Mouse (Mus musculus): ENCODE results near the gene Aftph. TPM values are rescaled to one million over a fixed set of nuclear protein-coding genes. Genes with fewer than 3 reads are reported as not detected.

Gene Aftph
- polyA plus RNA-seq, 1 experiment from 2014 or later: 19.9 TPM

GRCm38 (mm10) chr11:20635646-20636045, 105.7 kb downstream of the Aftph start:
- Histone ChIP-seq H3K4me1 (replicated peaks; ENCODE audit: control insufficient read depth, insufficient read depth, low read length) (peaks cover 41% of the 10 kb centered on the region), H3K9me3 (ENCODE audit: control insufficient read depth, low read length) (no peaks in the 10 kb centered on the region), H3K36me3 (ENCODE audit: control insufficient read depth, insufficient read depth, low read length) (no peaks in the 10 kb centered on the region), H3K27me3 (ENCODE audit: control insufficient read depth, insufficient read depth, low read depth, low read length) (no peaks in the 10 kb centered on the region), H3K27ac (ENCODE audit: low read length) (peak overlapping the region; percentile 90), H3K4me3 (ENCODE audit: low read length) (no peak overlapping the region), H3K9ac (ENCODE audit: low read length) (peak overlapping the region; percentile 39; the same call in 1 of the 2 replicates), H3K4me2 (ENCODE audit: low read depth, low read length) (peak overlapping the region; percentile 29)
- ATAC-seq (ENCODE audit: low read depth): no peak
- 41% methylated on average over 6 of the region's 6 CpGs for WGBS

Other genes with a start within 250 kb of the Aftph start
- gene Sertad2, start 198.3 kb downstream of the Aftph start, polyA plus RNA-seq (2015; fragmentation: Nextera tagmentation; extraction: Ambion mirVana): 39.8 and 45.0 TPM in 2 replicates
- 47.3 and 51.8 TPM in 2 replicates for gene Lgalsl, start 89.5 kb upstream of the Aftph start, polyA plus RNA-seq (2015; fragmentation: Nextera tagmentation; extraction: Ambion mirVana)